Mouse (Mus musculus) G1E (cell line): ENCODE measurements around the gene Pdzd8. TPM values are rescaled to one million over a fixed set of nuclear protein-coding genes. Genes with fewer than 3 reads are reported as not detected.
A peak's percentile ranks its signal among the peaks of the same experiment; 100 is the strongest.

Experiments
- ATAC-seq: 2 replicates; pipeline ENCODE4 v1.8.0; 2016; ENCODE audit warnings: mild to moderate bottlenecking; ENCODE audit not compliant: insufficient number of reproducible peaks, poor library complexity, low FRiP score, severe bottlenecking; ENCODE audit errors: extremely low read depth
- DNase-seq: peaks from one replicate; pipeline ENCODE4 v3.0.0; 2012; ENCODE audit warnings: low spot score
- H3K27me3 ChIP-seq: 2 replicates; pipeline ENCODE4 v1.6.1; 2012; ENCODE audit warnings: mild to moderate bottlenecking, low read length, inconsistent platforms; ENCODE audit not compliant: insufficient read depth
- H3K36me3 ChIP-seq: replicated peaks from 2 replicates; pipeline ENCODE3; 2012; ENCODE audit warnings: mild to moderate bottlenecking, inconsistent platforms
- H3K4me1 ChIP-seq: 2 replicates; pipeline ENCODE4 v1.6.1; 2012; ENCODE audit warnings: low read depth, low read length, inconsistent platforms, mixed read lengths; ENCODE audit not compliant: insufficient read depth
- H3K4me3 ChIP-seq: 2 replicates; pipeline ENCODE4 v1.5.1; 2012; ENCODE audit warnings: low read depth, mild to moderate bottlenecking, inconsistent platforms, low read length, moderate library complexity, mixed read lengths
- H3K9me3 ChIP-seq: replicated peaks from 2 replicates; pipeline ENCODE4 v1.6.1; 2012; ENCODE audit warnings: inconsistent platforms
- CTCF ChIP-seq: IDR thresholded peaks from 2 replicates; pipeline ENCODE4 v1.5.1; 2012; ENCODE audit warnings: low read depth, low read length, inconsistent platforms, mixed read lengths
- GATA1 ChIP-seq: IDR thresholded peaks from 2 replicates; pipeline ENCODE4 v1.6.1; 2012; ENCODE audit warnings: borderline replicate concordance, low read length, inconsistent platforms, mixed read lengths
- GATA2 ChIP-seq: IDR thresholded peaks from 2 replicates; pipeline ENCODE4 v1.6.1; 2012; ENCODE audit warnings: low read depth, low read length, inconsistent platforms, borderline replicate concordance
- POLR2AphosphoS5 ChIP-seq: IDR thresholded peaks from 2 replicates; pipeline ENCODE4 v1.6.1; 2012; ENCODE audit warnings: low read depth, low read length, inconsistent platforms; ENCODE audit not compliant: insufficient replicate concordance
- TAL1 ChIP-seq: conservative IDR thresholded peaks from 2 replicates; pipeline ENCODE4 v1.6.1; 2012; ENCODE audit warnings: low read depth, low read length, inconsistent platforms, mixed read lengths
- polyA plus RNA-seq: library from polyadenylated mRNA; stranded (reverse); fragments of >175 nt; gene quantifications from 2 replicates; pipeline ENCODE4 v1.2.3, GENCODE M21; 2012
- total RNA-seq, 2 experiments: library from RNA; stranded (forward) in 1 of 2; stranded (reverse) in 1 of 2; fragments of 200-1000 nt in 1 of 2; fragments of >200 nt in 1 of 2; fragmentation: Nextera tagmentation in 1 of 2; gene quantifications; 2 replicates each; pipeline ENCODE4 v1.2.3; 2014 to 2017

The Pdzd8 gene
- total and polyA plus RNA-seq, 3 experiments = 15.1 to 81.6 (median 40.0) TPM

- no peak for TF ChIP-seq POLR2AphosphoS5
- no peak for TF ChIP-seq TAL1
- TF ChIP-seq GATA2 = no peak
- no peak for TF ChIP-seq CTCF
- no peak for TF ChIP-seq GATA1
- H3K4me1 ChIP-seq = peaks cover 60% of the 10 kb centered on the region
- ATAC-seq (no peak), DNase-seq (no peak)
- H3K36me3 ChIP-seq = peaks cover 29% of the 10 kb centered on the region
- H3K4me3 ChIP-seq = no peak overlapping the region
- no peaks in the 10 kb centered on the region for H3K9me3 ChIP-seq
- H3K27me3 ChIP-seq = no peaks in the 10 kb centered on the region
Measured at GRCm38 (mm10) chr19:59339908-59340307, 5.7 kb downstream of the Pdzd8 start.

- no peak for TF ChIP-seq CTCF
- 0 out of 2 replicates have a peak, but pooled peaks have one; percentile 12 for TF ChIP-seq TAL1
Measured at GRCm38 (mm10) chr19:59337872-59338681, 7.5 kb downstream of the Pdzd8 start.

GRCm38 (mm10) chr19:59336655-59337054 lies 8.9 kb downstream of the Pdzd8 start:
- Histone ChIP-seq H3K36me3 (peaks cover 26% of the 10 kb centered on the region), H3K27me3 (no peaks in the 10 kb centered on the region), H3K4me1 (peaks cover 53% of the 10 kb centered on the region), H3K4me3 (no peak overlapping the region), H3K9me3 (no peaks in the 10 kb centered on the region)
- ATAC-seq (no peak), DNase-seq (no peak)
- no peak for TF ChIP-seq POLR2AphosphoS5

More at GRCm38 (mm10) chr19:59337872-59338681, 7.5 kb downstream of the Pdzd8 start:
- Histone ChIP-seq H3K9me3 (no peaks in the 10 kb centered on the region), H3K4me3 (no peak overlapping the region), H3K27me3 (no peaks in the 10 kb centered on the region), H3K4me1 (peaks cover 52% of the 10 kb centered on the region), H3K36me3 (peaks cover 25% of the 10 kb centered on the region)
- ATAC-seq (peak; percentile 75), DNase-seq (peak; percentile 19)

GRCm38 (mm10) chr19:59330816-59331225 lies 14.8 kb downstream of the Pdzd8 start:
- TF ChIP-seq GATA1 = no peak
- no peak for TF ChIP-seq POLR2AphosphoS5
- no peak for TF ChIP-seq TAL1
- no peak for TF ChIP-seq CTCF
- DNase-seq = no peak
- Histone ChIP-seq H3K27me3 (no peaks in the 10 kb centered on the region), H3K36me3 (peaks cover 27% of the 10 kb centered on the region), H3K4me3 (no peak overlapping the region), H3K4me1 (peaks cover 25% of the 10 kb centered on the region), H3K9me3 (no peaks in the 10 kb centered on the region)
- no peak for ATAC-seq

GRCm38 (mm10) chr19:59321990-59322389 lies 23.6 kb downstream of the Pdzd8 start, which contains the start of gene Rps12-ps3:
TSS of gene Rps12-ps3 (plus strand) at chr19:59322290.
- H3K9me3 ChIP-seq = no peaks in the 10 kb centered on the region
- TF ChIP-seq GATA1 (no peak), GATA2 (no peak), TAL1 (no peak), POLR2AphosphoS5 (no peak), CTCF (no peak)
- H3K36me3 ChIP-seq = peaks cover 67% of the 10 kb centered on the region
- H3K4me1 ChIP-seq = peaks cover 2% of the 10 kb centered on the region; the same call in 1 of the 2 replicates
- DNase-seq = no peak
- H3K4me3 ChIP-seq = no peak within 1 kb of the TSS
- ATAC-seq = no peak
- no peaks in the 10 kb centered on the region for H3K27me3 ChIP-seq

- H3K9me3 ChIP-seq = no peaks in the 10 kb centered on the region
- H3K27me3 ChIP-seq = no peaks in the 10 kb centered on the region
- peaks cover 62% of the 10 kb centered on the region for H3K36me3 ChIP-seq
- no peak for ATAC-seq
- DNase-seq = no peak
- H3K4me1 ChIP-seq = no peaks in the 10 kb centered on the region; the same call in 1 of the 2 replicates
- TF ChIP-seq POLR2AphosphoS5 (no peak), CTCF (no peak), GATA2 (no peak), TAL1 (no peak), GATA1 (no peak)
- no peak overlapping the region for H3K4me3 ChIP-seq
Measured at GRCm38 (mm10) chr19:59316571-59316970, 29.0 kb downstream of the Pdzd8 start.
